In genomic region chr13:37931210-37931922, GRCm38 (mm10) we compare ENCODE assay signal across 18 mouse cellular contexts.
DNase-seq lines count a peak whose midpoint lies in the region; ATAC-seq lines count a peak whose summit lies in the region.
"Had no signal": no experiment of that assay in that cellular context is flagged by ENCODE, and none has a peak within 500 bp of the region (broad histone marks: within the 10 kb centered on the region; RNA-seq: fewer than 3 reads in every experiment).

No protein-coding gene starts in this region.

- H3K4me3 ChIP-seq in heart, embryonic 15.5 days = no peak overlapping the region
- no peak overlapping the region for H3K4me3 ChIP-seq in heart, embryonic 11.5 days (ENCODE audit: low read depth, low read length)
- H3K4me3 ChIP-seq in midbrain, embryonic 13.5 days (replicated peaks) = no peak overlapping the region
- H3K4me3 ChIP-seq in midbrain, embryonic 16.5 days (ENCODE audit: low read depth, low read length) = no peak overlapping the region
- H3K4me3 ChIP-seq: embryonic facial prominence, embryonic 13.5 days; forebrain, embryonic 12.5 days; heart, adult 2 months; hindbrain, embryonic 12.5 days; limb, embryonic 12.5 days; liver, embryonic 15.5 days had no signal

- H3K36me3 ChIP-seq in heart, embryonic 15.5 days = peaks cover 67% of the 10 kb centered on the region
- peaks cover 30% of the 10 kb centered on the region for H3K36me3 ChIP-seq in heart, embryonic 11.5 days (ENCODE audit: control insufficient read depth, insufficient read depth, low read length)
- H3K36me3 ChIP-seq in midbrain, embryonic 13.5 days = 0 out of 2 replicates have a peak, but pooled peaks cover 10% of the 10 kb centered on the region
- no peaks in the 10 kb centered on the region for H3K36me3 ChIP-seq in midbrain, embryonic 16.5 days (ENCODE audit: control insufficient read depth, insufficient read depth, low read length)

- WGBS in heart, embryonic 15.5 days = 71% methylated on average over 27 of the region's 27 CpGs
- WGBS in heart, embryonic 11.5 days (ENCODE audit: insufficient replicate concordance) = 65% methylated on average over 27 of the region's 27 CpGs
- 75% methylated on average over 27 of the region's 27 CpGs for WGBS in midbrain, embryonic 13.5 days
- WGBS in midbrain, embryonic 16.5 days = 75% methylated on average over 27 of the region's 27 CpGs

- no peak overlapping the region for H3K4me2 ChIP-seq in heart, embryonic 15.5 days
- no peak overlapping the region for H3K4me2 ChIP-seq in heart, embryonic 11.5 days
- no peak overlapping the region for H3K4me2 ChIP-seq in midbrain, embryonic 13.5 days (replicated peaks)
- H3K4me2 ChIP-seq in midbrain, embryonic 16.5 days (ENCODE audit: low read length) = no peak overlapping the region
- H3K4me2 ChIP-seq: embryonic facial prominence, embryonic 13.5 days; forebrain, embryonic 12.5 days; hindbrain, embryonic 12.5 days; limb, embryonic 12.5 days; liver, embryonic 15.5 days had no signal

- no peaks in the 10 kb centered on the region for H3K9me3 ChIP-seq in heart, embryonic 15.5 days (replicated peaks)
- no peaks in the 10 kb centered on the region for H3K9me3 ChIP-seq in heart, embryonic 11.5 days (replicated peaks; ENCODE audit: control insufficient read depth, low read length)
- no peaks in the 10 kb centered on the region for H3K9me3 ChIP-seq in midbrain, embryonic 13.5 days
- H3K9me3 ChIP-seq in midbrain, embryonic 16.5 days (replicated peaks; ENCODE audit: control insufficient read depth, low read length, poor library complexity, severe bottlenecking) = no peaks in the 10 kb centered on the region
- H3K9me3 ChIP-seq: embryonic facial prominence, embryonic 13.5 days; forebrain, embryonic 12.5 days; hindbrain, embryonic 12.5 days; limb, embryonic 12.5 days; liver, embryonic 15.5 days had no signal

- no peak overlapping the region for H3K27ac ChIP-seq in heart, embryonic 15.5 days
- H3K27ac ChIP-seq in heart, embryonic 11.5 days (ENCODE audit: low read depth, low read length) = no peak overlapping the region
- no peak overlapping the region for H3K27ac ChIP-seq in midbrain, embryonic 13.5 days
- H3K27ac ChIP-seq in midbrain, embryonic 16.5 days (ENCODE audit: low read length) = no peak overlapping the region
- H3K27ac ChIP-seq: embryonic facial prominence, embryonic 13.5 days; forebrain, embryonic 12.5 days; heart, adult 2 months; hindbrain, embryonic 12.5 days; limb, embryonic 12.5 days; liver, embryonic 15.5 days had no signal

- H3K27me3 ChIP-seq in heart, embryonic 15.5 days = no peaks in the 10 kb centered on the region
- H3K27me3 ChIP-seq in heart, embryonic 11.5 days (ENCODE audit: control insufficient read depth, insufficient read depth, low read length) = no peaks in the 10 kb centered on the region
- H3K27me3 ChIP-seq in midbrain, embryonic 13.5 days = no peaks in the 10 kb centered on the region
- H3K27me3 ChIP-seq in midbrain, embryonic 16.5 days (ENCODE audit: control insufficient read depth, insufficient read depth, low read depth, low read length) = no peaks in the 10 kb centered on the region
- H3K27me3 ChIP-seq: embryonic facial prominence, embryonic 13.5 days; forebrain, embryonic 12.5 days; hindbrain, embryonic 12.5 days; limb, embryonic 12.5 days; liver, embryonic 15.5 days had no signal

- no peak overlapping the region for H3K9ac ChIP-seq in heart, embryonic 15.5 days
- no peak overlapping the region for H3K9ac ChIP-seq in heart, embryonic 11.5 days (ENCODE audit: low read depth, low read length)
- no peak overlapping the region for H3K9ac ChIP-seq in midbrain, embryonic 13.5 days (replicated peaks)
- H3K9ac ChIP-seq in midbrain, embryonic 16.5 days (ENCODE audit: low read depth, low read length) = no peak overlapping the region
- H3K9ac ChIP-seq: embryonic facial prominence, embryonic 13.5 days; forebrain, embryonic 12.5 days; hindbrain, embryonic 12.5 days; limb, embryonic 12.5 days; liver, embryonic 15.5 days had no signal

- H3K4me1 ChIP-seq in heart, embryonic 15.5 days (replicated peaks) = peaks cover 24% of the 10 kb centered on the region
- peaks cover 5% of the 10 kb centered on the region; the same call in 1 of the 2 replicates for H3K4me1 ChIP-seq in heart, embryonic 11.5 days (ENCODE audit: control insufficient read depth, insufficient read depth, low read length)
- no peaks in the 10 kb centered on the region for H3K4me1 ChIP-seq in midbrain, embryonic 13.5 days (replicated peaks)
- no peaks in the 10 kb centered on the region for H3K4me1 ChIP-seq in midbrain, embryonic 16.5 days (ENCODE audit: control insufficient read depth, insufficient read depth, low read length)
- H3K4me1 ChIP-seq: forebrain, embryonic 12.5 days; limb, embryonic 12.5 days; liver, embryonic 15.5 days had no signal

- 0 out of 2 replicates have a peak, but pooled peaks have one; percentile 17 for ATAC-seq in heart, embryonic 15.5 days (replicated peaks; ENCODE audit: insufficient number of reproducible peaks, insufficient read depth, low FRiP score, low read depth)
- no peak; the same call in 1 of the 2 replicates for ATAC-seq in heart, embryonic 11.5 days (replicated peaks; ENCODE audit: insufficient number of reproducible peaks, low FRiP score, low TSS enrichment)
- 0 out of 2 replicates have a peak, but pooled peaks have one; percentile 24 for ATAC-seq in midbrain, embryonic 13.5 days
- no peak for ATAC-seq in midbrain, embryonic 16.5 days
- no peak for ATAC-seq in inflammation-experienced regulatory T-cells, adult 6 months

- peak; percentile 53 to 66 for DNase-seq in kidney, postnatal 25 days
- DNase-seq in left cerebral cortex, adult 9 months (ENCODE audit: low spot score in 2 of 2) = no peak
- DNase-seq: adrenal gland, postnatal 25 days; cerebellum, postnatal 25 days; heart, adult 2 months; layer of hippocampus, postnatal 36 days; midbrain, embryonic 14.5 days; thymus, postnatal 14 days had no signal

Comparison
In these comparisons a context has a peak if more than half of its experiments do, and no peak if none do; other contexts are left out.
1. ATAC-seq: peak in heart, embryonic 15.5 days (single experiment) and midbrain, embryonic 13.5 days (single experiment); none in heart, embryonic 11.5 days (single experiment), midbrain, embryonic 16.5 days (single experiment) and inflammation-experienced regulatory T-cells, adult 6 months (single experiment).
2. DNase-seq: peak in kidney, postnatal 25 days (2 of 2); none in left cerebral cortex, adult 9 months (0 of 2).